Mouse (Mus musculus) inflammation-experienced regulatory T-cells, adult 6 months (primary cell): ENCODE results near the gene Mfsd6l. TPM values are rescaled to one million over a fixed set of nuclear protein-coding genes. Genes with fewer than 3 reads are reported as not detected.

Experiments
- ATAC-seq: one replicate; pipeline ENCODE4 v1.8.0; 2017
- polyA plus RNA-seq, 3 experiments: library from polyadenylated mRNA; unstranded; fragments of 100-300 nt; shearing (Covaris generic); gene quantifications; one replicate each; pipeline ENCODE4 v1.2.1; 2017

The Mfsd6l gene
- polyA plus RNA-seq, result not detected

DNA sequence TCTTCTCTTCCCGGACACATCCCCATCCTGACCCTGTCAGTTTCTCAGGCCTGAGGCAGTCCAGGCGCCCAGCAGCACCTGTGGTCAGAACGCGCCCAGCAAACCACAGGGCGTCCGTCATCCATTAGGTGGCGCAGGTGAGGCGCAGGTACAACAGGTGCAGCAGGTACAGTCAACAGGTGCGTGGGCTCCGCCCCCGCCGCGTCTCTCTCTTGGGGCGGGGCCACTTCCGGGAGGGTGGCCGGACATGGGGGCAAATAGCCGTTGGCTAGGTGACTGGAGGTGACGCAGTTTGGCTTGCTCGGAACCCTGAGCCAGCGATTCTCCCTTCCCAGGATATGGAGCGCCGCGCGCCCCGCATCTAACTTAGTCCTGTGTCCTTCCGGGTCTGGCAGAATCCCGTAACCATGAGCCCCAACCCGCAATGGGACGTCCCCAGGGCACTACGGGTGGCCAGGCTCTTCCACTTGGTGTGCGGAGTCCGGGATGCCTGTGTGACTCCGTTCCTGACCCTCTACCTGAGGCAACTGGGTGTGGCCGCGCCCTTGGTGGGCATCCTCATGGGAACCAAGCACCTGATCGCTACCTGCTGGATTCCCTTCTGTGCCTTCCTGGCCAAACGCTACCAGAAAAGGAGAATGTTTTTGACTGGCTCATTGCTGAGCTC is at the start of gene Mfsd6l:
Gene Mfsd6l (plus strand): TSS at position 269 of the 667 bp plus-strand sequence.
- no peak for ATAC-seq

DNA sequence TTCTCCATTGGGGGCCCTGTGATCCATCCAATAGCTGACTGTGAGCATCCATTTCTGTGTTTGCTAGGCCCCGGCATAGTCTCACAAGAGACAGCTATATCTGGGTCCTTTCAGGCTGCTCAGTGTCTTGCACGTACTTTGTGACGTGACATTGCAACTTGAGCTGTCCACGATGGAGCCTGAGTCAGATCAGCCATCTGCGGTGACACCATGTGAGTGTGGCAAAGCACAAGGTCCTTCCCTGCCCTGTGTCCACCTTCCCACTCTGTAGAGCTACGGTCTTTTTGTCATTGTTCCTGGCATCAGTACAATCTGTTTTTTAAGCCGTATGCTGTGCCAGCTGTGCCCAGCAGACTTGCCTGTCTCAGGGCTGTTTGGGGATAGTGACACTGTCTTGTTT is 48.7 kb upstream of the Mfsd6l start:
- no peak for ATAC-seq

DNA sequence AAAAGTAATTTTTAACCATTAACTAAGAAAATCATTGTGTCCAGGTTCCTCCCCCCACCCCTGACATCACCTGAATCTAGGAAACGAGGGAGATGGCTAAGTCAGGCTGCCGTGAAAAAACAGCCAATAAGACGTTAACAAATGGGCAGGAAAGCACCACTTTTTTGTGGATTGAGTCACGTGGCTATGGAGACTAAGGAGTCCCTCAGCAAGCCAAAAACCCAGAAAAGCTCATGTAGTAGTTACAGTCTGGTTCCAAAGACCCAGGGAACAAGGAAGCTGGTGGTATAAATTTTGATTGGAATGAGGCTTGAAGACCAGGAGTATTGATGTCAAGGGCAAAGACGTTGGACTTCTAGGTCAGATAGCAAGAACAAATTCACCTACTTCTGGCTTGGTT is 47.4 kb upstream of the Mfsd6l start:
- ATAC-seq, result no peak

DNA sequence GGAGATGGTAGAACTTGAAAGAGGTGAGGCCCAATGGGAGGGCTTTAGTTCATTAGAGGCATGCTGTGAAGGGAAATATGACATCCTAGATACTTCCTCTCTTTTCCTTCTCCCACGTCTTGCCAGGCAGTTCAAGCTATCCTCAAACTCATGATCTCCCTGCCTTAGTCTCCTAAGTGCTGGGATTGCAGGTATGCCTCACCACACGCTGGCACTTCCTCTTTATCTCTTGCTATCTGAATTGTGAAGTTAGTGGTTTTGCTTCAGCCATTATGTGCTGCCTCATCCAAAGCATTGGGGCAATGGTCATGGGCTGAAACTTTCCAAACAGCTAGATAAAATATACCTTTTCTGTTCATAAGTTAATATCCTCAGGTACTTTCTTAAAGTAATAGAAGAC is 46.8 kb upstream of the Mfsd6l start:
- no peak for ATAC-seq

DNA sequence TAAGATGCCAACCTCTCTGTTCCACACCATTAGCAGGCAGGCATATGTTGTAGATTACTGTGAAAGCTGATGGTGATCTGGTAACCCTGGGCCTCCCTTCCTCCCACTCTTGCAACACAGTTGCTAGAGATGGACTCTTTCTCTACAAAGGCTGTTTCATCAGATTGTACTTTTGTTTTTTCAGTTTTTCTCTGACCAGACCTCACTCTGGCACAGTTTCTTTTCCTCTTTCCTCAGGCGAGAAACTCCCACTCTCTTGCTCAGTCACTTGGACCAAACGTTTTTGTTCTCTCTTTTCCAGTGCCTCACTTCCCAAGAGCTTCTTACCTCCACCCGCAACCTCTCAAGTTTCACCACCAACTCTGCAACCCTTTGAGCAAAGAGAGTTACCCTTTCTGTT is 42.0 kb upstream of the Mfsd6l start:
- ATAC-seq, result no peak

DNA sequence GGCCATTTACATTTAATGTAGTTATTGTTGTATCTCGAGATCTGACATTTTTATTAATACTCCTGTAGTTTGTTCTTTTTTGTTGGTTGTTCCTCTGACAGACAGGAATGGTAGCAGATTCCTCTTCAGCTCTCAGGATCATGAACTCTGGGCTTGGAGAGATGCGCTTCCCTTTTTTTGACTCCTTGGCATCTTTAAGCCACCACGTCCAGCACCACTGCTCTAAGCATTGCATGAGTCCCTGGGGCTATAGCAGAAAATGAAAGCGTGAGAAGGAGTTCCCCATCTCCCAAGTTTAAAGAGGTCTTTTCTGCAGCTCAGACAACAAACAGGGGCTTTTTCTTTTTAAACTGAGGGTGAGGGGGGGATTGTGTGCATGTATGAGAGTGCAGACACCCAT is 36.6 kb upstream of the Mfsd6l start:
- ATAC-seq, result no peak

DNA sequence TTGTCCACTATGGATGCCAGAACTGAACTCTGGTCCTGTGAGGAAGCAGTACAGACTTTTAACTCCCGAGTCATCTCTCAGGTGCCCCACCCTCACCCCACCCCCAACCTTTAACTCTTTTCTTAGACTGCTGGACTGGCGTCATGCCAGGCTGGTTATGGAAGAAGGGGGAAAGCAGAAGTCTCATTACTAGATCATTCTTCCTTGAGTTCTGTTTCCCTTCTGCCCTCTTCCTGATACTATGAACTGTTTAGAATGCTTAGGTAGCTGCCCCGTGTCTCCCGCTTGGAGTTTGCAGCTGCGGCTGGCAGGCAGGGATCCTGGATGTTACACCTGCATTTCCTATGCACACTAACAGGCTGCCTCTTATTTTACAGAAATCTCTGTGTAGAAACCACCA is 36.2 kb upstream of the Mfsd6l start:
- ATAC-seq, result no peak

DNA sequence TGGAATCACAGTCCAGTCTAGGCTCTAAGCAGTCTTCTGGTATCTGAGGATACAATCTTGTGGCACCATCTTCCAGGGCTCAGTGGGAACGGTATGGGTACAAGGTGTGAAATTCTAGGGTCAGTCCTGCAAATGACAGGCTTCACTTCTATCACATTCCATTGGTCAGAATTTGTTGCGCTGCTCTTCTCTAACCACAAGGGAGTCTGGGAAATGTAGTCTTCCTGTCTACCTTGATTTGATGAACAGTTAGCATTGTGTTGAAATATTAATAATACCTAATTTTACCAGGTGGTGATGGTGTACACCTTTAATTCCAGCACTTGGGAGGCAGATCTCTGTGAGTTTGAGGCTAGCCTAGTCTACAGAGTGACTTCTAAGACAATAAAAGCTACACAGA is 35.5 kb upstream of the Mfsd6l start:
- no peak for ATAC-seq

DNA sequence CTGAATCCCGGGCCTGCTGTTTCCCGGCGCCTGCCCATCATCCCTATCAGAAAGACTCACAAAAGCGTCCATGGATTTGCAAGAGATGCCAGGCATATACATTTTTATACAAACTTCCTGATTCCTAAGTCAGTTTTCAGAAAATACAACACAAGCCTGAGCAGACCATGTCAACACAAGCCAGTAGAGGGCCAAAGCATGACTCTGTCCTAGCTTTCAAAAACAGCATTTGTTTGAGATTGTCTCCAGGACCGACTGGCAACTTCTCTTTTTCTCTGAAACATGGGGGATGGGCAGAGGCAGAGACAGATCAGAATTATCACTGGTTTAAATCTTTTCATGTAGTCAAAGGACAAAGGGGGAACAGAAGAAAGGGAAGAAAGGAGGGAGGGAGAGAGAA is 34.6 kb upstream of the Mfsd6l start:
- ATAC-seq, result no peak

DNA sequence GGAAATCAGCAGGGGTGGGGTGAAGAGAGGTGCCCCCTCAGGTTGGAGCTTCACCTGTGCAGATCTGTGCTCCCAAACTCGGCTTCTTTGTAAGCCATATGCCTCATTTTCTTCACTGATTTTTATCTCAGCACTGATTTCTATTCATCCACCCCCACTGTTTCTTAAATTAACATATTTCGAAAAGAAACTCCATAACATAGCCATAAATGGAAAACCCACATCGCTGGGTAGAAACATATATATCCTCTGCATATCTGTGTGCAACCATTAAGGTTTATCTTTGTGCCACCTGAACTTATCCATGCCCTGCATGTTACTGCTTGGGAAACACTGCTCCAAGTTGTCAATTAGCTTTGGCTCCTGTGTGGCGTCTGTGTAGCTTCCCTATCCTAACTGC is 29.5 kb upstream of the Mfsd6l start:
- no peak for ATAC-seq

DNA sequence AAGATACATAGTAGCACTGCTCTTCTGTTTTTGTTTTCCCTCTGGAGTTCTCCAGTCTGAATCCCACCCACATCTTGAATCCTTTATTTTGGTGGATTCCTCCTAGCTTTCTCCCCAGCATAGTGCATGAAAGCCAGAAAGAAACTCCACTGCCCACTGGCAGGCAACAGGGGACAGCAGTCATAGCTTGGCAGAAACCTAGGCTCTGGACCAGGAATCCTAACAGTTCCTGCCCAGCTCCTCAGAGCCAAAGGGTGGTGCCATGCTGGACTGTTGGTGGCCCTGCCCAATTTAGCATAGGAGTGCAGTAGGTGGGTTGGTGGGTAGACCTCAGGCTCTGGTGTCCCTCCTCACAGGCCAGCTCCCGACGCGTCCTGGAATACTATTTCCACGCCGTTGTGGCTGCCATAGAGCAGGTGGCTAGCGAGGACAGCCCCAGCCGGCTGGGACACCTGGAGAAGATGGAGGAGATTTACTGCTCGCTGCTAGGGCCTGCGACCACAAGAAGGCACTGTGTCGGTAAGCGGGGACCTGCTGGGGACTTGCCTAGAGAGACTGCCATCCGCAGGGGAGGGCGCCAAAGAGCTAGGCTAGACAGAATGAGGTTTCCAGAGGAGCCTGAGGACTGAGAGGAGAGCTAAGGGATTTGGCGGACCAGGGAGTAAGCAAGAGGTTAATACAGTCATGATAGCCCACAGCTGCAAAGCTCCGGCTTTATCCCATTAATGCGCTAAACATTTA is 24.8 kb upstream of the Mfsd6l start:
- ATAC-seq, result no peak

DNA sequence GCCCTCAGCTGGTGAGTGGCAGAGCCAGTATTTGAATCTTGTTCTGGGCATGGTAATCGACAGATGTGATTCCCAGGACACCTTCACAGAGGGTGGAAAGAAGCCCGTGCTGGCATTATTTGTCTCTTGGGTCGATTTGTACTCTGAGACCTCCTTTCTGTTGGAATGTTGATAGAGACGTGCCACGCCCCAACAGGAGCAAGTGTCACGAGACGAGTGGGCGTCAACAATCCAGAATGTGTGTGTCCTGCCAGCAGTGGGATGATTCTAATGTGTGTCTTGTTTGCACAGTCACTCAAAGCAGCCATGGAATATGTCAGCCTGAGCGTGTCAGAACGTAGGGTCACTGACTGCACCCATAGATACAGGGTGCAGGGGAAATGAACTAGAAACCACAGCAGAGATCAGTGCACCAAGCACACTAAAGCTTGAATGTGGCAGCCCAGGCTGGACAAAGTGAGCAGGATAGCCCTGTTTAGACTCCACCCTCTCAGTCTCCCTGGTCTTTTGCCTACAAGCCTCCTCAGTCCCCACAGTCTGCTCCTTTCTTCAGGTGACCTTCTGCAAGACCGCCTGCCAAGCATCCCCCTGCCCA is 23.9 kb upstream of the Mfsd6l start:
- no peak for ATAC-seq

DNA sequence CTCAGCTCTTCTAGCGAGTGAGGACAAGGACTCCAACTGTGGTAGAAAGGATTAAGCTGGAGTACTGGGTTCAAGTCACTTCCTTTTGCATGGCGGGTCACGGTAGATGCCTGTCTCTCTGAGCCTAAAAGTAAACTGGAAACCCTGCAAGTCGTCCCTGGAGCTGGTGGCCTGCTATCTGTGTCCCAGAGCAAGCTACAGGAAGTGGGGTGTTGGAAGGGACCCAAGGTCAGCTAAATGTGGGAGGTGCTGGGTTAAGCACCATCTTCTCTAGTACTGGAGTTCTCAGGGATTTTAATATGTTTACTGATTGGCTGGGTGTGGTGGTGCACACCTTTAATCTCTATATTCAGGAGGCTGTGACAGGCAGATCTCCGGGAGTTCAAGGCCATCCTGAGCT is 23.2 kb upstream of the Mfsd6l start:
- no peak for ATAC-seq

DNA sequence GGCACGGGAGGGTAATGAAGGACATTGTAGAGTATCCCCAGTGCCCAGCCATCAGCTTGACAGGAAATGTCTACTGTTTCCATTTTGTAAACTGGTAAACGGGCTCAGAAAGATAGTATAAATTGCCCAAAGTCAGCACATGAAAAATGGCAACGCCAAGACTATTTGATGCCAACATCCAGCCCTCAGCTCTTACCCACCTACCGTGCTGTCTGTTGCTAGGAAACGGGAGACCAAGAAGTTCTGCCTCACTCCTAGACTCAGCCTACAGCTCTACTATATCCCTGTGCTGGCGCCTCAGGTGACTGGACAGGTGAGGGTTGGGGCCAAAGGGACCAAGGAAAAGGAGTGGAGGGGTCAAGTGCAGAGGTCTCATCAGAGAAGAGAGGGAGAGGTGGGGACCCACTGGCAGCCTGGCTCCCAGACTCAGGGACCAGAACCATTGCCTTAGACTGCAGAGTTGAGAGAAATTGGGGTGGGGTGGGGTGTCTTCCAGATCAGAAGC is 22.0 kb upstream of the Mfsd6l start:
- no peak for ATAC-seq

DNA sequence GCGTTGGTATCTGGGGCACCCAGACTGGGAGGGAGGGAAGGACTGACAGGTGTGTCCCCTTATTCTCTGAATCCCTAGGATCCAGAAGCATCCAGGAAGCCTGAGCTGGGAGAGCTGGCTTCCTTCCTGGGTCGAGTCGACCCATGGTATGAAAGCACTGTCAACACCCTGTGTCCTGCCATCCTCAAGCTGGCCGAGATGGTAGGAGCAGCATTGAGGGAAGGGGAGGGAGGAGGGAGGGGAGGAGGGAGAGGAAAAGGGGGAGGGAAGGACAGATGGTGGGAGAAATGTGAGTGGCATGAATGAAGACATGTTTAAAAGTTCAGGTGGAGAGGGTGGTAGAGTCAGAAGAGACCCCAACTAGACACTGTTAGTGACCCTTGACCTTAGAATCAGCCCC is 20.0 kb upstream of the Mfsd6l start:
- no peak for ATAC-seq

DNA sequence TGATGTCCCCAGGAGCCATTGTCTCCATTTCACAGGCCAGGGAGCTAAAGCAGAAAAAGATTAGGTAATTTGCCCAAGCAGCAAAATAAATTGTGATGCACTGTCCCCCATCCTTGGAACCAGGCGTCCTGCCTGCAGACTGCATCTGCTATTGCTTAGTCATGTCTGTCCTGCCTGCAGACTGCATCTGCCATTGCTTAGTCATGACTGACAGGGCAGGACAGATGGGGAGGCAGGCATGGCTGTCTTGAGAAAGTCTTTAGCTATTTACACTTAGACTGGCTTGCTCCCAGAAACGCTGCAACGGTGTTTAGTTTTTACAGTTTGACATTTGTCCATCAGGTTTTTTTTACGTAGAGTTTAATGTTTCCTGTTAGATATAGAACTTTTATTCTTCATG is 19.5 kb upstream of the Mfsd6l start:
- ATAC-seq, result no peak

DNA sequence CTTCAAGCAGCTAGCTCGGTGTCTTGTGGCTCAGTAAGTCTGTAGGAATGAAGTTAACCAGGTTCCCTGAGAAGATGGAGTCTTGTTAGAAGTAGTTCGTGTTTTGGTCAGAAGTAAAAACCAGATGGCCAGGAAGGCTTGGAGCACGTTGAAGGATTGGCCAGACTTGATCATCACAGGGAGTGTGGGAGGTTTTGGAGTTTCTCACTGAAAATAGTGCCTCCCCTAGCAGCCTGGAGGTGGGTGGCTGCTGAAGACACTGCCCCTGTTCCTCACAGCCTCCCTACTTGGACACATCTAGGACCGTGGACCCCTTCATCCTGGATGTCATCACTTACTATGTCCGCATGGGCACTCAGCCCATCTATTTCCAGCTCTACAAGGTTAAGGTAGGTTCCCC is 16.4 kb upstream of the Mfsd6l start:
- ATAC-seq, result no peak

DNA sequence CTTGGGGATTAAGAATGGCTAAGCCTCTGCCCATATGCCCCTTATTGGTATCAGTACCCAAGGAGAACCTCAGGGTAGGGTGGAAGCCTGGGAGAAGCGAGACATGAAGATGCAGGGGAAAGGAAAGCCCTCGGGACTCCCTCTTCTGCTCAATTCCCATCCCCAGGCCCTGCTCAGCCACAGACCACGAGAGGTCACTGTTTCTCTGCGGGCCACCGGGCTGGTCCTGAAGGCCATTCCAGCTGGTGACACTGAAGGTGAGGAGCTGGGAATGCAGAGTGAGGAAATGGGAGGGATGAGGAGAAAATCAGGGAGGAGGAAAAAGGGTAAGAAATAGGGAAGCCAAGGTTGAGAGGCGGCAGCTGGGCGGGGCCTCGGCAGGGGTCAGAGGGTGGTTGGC is 11.4 kb upstream of the Mfsd6l start:
- no peak for ATAC-seq

DNA sequence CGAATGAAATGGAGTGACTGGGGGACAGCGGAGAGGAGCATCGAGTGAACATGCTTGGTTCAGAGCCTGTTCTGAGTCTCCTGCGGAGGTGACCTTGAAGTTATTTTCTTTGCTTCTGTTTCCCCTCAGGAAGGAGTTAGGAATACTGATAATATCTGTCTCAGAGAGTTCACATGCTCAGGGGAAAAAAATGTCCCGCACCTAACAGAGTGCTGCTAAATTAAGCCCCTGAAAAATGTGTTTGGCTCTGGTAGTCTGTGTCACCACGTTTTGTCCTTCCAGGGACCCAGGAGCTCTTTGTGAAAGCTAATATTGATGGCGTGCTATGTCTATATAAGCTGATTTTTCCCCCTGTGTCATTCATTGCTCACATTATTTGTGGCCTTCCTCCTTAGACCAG is 10.8 kb upstream of the Mfsd6l start:
- ATAC-seq, result no peak

DNA sequence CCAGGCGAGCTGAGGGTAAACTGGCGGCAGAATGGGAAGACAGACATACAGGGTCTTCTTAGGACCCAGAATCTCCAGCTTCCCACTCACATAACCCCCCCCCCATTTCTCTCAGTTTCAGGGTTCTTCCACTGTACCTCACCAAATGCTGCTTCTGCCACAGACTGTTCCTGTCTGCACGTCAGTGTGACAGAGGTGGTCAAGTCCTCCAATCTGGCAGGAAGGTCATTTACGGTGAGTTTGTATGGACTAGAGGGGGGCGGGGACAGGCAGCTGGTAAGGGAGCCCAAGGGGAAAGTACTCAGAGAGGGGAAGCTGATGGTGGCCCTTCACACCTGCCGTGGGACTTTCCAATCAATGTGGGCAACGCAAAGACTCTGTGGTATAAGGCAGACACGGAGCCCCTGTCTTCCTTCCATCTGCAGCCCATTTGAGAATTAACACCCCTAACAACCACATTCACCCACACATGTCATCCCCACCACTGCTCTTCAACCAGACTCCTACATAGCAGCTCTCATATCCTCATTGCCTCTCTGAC is 10.2 kb upstream of the Mfsd6l start:
- ATAC-seq, result no peak

DNA sequence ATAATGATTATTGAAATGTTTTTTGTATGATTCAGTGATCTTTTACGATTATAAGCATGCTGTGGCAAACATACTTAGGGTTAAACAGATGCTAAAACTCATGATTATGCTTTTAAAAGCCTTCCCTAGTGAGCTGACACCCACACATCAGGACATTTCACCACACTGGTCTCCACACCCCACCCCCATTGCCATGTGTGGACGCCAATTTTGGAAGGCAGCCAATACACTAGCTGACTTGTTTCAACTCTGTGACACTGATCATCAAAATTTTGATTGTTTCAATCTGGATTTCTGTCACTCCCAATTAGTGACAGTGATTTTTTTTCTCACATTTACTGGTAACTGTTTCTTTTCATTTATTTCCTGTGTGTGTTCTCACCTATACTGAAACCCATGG is 8.5 kb upstream of the Mfsd6l start:
- ATAC-seq, result no peak

DNA sequence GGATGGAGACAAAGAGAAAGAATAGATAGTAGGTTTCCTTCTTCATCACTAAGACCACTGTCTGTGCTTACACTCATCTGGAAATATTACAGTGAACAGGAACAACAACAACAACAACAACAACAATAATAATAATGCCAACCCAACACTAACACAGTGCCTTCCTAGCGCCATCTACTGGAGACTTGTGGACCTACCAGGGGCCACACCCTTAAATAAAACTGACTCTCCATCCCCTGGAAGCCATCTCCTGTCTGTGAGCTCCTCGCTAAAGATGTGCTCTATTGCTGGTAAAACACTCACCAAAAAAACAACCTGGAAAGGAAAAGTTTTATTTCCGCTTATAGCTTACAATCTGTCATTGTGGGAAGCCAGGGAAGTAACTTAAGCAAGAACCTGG is 6.4 kb upstream of the Mfsd6l start:
- ATAC-seq, result no peak

DNA sequence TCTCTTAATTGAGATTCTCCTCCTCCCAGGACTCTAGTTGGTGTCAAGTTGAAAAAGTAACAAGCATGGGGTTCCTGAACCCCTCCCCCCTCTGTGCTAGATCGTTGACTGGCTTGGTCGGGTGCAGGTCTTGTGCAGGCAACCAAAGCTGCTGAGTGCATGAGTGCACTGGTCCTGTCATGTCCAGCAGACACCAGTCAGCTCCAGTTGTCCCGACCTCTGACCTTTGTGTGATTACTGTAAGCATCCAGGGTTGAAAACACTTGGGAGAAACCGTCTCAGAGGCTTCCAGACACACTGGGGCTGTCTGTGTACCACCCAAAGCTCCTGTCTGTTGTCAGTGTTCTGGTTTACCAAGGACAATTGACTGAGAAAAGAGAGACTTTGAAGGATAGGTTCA is 5.6 kb upstream of the Mfsd6l start:
- ATAC-seq, result no peak

DNA sequence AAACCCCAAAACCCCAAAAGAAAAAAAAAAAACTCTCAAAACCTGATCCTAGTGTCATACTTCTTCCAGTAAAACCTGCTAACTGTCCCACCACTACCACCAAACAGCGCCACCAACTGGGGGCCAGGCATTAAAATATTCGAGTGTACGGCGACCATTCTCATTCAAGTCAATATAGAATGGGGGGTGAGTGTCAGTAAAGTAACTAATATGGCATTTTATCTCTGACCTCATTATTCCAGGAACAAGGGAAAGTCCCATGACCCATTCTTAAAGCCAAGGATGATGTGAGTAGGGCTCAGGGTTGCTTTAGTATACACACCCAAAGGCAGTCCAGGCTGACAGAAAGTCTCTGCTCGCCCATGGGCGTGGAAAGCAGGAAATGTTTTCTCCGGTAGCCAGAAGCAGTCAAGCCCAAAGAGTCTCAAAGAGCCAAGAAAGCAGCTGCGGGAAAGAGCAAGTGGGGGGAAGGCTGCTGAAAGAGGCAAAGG is 2.0 kb upstream of the Mfsd6l start:
- ATAC-seq, result no peak
